Mouse (Mus musculus) c-Kit-positive CD71-positive TER-119-negative erythroid progenitor cells, embryonic 14.5 days (primary cell): Measurements from ENCODE around the gene Spns3.

Experiments used
- DNase-seq: peaks from one replicate; pipeline ENCODE4 v3.0.0-alpha.2; 2013; ENCODE audit warnings: low read depth

The Spns3 gene

DNA sequence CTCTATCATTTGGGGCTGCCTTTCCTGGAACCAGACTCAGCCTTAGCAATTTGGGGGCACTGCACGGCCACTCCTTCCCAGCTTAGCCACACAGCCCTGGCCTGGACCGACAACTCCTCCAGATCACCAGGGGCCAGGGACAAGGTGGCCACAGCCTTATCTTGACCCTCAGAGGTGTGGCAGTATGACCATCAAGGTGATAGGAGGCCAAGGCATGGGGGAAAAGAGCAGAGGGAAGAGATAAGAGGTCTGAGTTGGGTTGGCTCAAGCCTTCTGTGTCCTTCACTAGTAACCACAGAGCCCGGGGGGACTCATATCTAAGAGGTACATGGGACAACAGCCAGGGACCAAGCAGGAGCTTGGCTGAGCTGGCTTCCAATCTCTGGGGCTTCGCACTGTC lies 68.4 kb downstream of the Spns3 start:
- no peak for DNase-seq

DNA sequence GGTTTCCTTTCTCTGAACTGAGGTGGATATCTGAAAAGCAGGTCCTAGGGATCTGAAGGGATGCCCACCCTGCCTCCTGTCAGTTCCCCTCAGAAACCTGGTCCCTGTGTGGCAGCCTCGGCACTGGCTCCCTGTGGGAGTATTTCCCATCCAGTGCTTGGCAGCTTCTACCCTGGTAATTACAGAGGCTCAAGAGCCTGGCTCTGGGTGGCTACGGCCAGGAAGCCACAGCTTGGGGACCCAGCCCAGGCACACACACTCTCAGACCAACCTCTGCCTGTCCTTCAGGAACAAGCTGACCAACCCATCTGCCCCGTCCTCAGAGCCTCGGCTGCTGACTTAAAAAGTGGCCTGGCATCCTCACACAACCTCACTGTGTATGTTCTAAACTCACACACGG lies 69.0 kb downstream of the Spns3 start:
- no peak for DNase-seq

DNA sequence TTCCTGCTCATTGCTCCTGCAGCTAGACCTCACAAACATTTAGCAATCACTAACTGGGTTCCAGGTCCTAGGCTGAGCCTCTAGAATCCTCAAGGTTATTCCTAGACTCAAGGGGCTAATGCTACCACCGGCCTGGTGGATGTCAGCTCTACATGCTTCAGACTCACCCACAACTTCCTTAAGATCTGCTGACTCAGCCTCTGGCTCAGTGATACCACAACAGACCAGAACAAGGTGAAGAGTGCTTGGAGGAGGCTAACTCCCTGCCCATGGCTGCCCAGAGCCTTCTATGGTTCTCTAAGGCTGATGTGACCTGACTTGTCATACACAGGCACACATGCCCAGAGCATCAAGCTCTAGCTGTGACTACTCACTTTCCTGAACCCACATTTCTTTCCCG lies 70.8 kb downstream of the Spns3 start:
- no peak for DNase-seq

DNA sequence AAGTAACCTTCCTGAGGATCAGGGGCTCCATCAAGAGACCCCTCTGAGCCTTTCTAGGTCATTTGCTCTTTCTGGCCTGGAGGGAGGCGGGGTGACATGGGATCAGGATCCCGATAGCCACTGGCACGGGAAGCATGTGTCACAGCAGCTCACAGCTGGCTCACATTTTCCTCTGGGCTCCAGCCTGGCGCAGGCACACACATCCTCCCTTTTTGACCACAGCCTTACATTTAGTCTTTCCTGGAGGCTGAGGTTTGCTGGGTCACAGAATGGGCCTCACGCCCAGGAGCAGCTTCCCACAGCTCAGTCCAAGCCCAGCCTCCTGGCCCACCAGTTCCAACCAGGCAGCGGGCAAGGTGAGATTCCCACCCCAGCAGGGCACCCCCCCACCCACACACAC lies 72.1 kb downstream of the Spns3 start:
- no peak for DNase-seq

DNA sequence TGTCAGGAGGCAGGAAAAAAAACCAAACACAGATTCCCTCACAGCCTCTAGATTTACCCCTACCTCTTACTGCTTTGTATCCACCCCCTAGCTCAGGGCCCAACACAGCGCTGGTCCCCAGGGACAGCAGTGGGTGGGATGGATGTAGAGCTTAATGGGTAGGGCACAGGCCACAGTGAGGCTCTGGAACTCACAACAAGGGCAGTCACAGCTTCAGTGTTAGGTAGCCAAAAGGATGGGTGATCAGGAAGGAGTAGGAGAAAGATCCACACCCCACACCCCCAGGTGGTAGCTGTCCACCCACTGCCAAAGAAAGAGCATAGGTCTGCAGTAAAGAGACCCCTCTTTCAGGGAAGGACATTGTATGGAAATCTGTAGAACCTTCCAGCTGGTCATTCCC lies 72.7 kb downstream of the Spns3 start:
- no peak for DNase-seq

DNA sequence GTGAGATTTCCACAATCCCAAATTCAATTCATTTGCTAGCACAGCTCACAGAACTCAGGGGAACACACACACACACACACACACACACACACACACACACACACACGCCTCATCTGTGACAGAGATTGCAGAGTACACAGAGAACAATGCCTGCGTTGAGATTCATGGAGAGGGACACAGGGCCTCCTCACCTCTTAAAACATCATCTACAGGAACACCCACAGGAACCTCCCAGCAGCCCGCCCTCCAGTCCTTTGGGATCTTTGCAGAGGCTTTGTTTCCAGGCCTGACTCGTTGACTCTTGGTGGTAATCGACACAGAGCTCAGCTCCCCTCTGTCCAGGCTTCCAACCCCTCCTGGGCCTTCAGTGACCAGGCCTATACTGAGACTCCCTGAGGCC lies 73.1 kb downstream of the Spns3 start:
- no peak for DNase-seq

DNA sequence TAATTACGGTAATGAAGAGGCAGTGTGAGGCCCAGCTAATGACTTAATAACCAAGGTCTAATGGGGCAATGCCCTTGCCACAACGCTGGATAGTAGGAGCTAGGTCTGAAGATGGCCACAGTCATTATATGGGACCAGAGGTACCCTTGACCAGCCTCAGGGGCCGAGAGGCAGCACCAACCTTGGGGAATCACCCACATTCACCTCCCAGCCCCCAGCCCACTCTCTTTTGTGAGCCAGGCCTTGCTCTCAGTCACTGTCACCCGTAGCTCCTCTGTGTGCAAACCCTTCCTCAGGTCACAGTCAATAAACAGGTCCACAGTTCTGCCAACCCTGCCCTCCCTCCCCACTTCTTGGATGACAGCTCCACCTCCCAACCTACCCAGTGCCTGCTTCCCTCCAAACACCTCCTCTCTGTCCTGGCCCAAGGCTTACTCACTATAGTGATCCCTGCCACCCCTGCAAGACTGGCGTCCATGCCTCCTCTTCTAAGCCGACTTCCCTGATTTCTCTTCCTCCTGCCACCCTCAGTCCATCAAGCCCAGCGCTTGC lies 74.2 kb downstream of the Spns3 start:
- DNase-seq: no peak

DNA sequence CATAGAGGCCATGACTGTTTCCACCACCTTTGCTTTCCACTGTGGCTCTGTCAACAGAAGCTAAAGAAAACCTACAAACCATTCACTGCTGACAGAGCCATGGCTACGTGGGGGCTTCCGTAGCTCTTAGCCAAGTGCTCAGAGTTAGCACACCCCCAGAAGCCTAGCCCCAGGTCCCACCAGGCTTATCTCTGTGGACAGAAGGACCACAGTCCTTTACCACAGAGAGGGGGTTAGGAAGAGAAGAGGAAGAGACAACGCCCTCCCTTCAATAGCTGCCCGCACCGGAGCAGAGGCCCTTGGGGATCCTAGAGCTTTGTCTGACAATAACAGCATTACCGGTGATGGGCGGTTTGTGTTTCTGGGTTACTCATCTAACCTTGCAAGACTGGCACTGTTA lies 74.9 kb downstream of the Spns3 start:
- DNase-seq: no peak

DNA sequence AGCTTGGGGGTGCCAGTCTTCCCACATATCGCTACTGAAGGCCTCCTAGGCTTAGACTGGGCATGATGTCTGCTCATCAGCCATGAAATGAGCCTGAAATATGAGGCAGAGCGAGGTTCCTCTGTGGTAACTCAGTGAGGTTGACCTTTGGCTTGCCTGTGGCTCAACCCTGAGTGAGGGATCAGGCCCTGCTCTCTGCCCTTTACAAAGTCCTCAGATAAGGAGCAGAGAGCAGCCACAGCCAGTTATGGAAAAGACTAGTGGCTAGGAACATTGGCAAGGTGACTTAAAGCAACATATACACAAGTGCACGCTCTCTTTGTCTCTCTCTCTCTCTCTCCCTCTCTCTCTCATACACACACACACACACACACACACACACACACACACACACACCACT lies 75.4 kb downstream of the Spns3 start:
- DNase-seq: no peak

DNA sequence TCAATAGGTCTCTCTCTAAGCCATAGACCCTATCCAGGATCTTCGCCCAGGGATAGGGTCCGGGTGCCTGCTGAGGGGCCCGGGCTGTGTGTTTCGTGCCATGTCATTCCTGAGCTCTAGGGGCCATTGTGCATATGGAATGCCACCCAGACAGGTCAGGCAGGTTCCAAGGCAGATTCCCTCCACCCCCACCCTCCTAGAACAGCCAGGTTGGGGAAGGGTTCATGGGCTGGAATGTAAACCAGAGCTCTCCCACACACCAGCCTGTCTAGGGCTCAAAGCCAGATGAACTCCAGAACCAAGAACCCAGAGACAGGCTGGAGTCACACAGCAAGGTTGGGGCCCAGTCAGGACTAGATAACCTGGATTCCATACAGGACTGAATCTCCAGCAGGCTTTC lies 76.8 kb downstream of the Spns3 start:
- no peak for DNase-seq

DNA sequence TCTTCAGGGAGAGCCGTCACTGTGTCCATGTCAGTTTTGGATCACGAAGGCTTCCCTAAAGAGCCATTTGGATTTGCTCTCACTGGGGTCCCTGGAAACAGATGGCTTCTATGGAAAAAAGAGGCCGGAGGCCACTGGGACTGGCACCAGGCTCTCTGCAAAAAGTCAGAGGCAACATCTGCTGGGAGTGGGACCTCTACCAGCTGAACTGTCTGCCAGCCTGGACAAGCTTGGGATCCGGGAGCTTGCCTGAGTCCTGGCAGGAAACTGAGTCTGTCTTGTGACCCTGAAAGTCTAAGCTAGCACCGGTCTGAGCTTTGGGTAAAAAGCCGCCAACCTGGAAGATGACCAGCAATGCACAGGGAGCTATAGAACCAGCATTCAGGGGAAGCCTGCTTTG lies 78.9 kb downstream of the Spns3 start:
- DNase-seq: no peak

DNA sequence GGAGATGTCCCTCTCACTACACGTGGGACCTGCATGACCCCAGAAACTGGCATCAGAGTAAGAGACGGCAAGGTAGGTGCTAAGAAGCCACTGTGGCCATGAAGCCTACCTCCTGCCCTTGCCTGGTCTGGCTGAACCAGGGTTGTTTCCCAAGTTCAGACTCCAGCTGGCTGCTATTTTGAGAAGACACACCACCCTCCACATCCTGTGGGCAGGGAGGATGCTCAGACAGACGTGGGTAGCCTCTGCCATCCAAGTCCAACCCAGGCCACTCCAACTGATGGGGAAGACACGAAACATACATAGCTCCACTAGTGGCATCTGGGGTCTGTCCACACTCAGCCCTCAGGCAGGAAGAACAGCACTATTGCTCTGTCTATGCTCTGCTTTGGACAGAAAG lies 80.3 kb downstream of the Spns3 start:
- no peak for DNase-seq

DNA sequence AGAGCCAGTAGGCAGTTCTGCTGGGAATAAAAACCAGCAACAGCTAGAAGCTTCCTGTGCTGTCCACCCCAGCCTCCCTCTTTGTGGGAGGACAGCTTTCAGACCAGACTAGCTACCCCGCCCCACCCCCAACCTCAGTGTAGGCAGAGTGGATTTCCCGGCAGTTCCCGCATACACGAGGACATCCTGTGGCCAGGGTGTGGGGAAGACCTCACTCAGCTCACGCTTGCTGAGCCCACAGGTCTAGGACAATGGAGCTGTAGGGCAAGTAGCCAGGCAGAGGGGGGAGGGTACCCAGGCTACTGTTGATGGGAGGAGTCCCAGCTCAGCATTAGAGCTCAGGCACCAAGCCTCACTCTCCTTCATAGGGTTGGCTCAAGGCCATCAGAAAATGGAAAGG lies 81.1 kb downstream of the Spns3 start:
- no peak for DNase-seq

DNA sequence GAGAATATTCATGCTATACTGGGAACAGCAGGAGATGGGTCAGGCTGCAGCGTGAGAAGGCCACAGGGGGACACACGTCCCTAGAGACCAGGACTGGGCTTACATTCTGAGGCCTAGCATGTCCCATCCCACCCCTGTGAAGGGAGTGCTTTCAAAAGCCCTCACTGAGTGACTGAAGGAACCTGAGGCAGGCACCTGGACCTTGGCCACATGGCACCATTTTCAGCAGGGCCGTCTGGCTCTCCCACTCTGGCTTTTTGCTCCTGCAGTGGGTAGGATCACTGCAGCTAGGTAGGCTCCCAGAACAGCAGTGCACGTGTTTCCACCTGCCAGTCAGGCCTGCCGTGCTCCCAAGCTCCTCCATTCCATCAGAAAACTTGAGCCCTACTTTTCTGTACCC lies 81.8 kb downstream of the Spns3 start:
- DNase-seq: no peak

DNA sequence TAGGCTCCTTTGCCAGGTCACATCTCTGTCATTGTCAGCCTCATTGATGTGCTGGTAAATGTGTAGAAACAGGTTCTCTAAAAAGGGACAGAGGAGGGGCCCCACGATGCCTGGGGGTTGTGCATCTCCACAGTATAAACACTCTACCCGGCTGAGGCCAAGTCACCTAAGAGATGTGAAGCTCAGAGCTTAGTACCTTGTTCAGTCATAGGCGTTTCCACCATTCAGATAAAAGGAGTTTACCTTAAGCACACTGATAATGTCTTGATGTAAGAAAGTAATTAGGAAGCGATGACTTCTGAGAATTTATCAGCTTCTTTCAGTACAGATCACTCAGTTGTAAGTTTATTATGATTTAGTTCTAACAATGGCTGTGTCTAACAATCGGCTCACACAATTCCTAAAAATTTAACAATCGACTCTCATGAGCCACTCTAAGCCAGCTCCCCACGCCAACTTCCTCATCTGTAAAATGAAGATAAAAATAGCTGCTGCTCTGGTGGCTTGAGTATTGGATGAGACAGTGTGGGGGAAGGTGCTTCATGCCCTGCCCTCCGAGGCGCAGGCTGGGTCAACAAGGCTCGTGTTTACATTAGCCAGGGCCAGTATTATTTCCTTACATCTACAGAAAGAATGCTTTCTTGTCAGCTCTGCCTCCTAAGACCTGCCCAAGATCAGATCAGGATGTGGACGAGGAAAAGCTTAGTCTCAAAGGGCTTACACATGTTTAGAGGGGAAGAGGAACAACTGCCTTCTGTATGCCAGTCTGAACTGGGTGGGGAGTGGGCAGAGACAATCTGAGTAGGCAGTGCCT lies 83.4 kb downstream of the Spns3 start:
- peak; percentile 52 for DNase-seq

DNA sequence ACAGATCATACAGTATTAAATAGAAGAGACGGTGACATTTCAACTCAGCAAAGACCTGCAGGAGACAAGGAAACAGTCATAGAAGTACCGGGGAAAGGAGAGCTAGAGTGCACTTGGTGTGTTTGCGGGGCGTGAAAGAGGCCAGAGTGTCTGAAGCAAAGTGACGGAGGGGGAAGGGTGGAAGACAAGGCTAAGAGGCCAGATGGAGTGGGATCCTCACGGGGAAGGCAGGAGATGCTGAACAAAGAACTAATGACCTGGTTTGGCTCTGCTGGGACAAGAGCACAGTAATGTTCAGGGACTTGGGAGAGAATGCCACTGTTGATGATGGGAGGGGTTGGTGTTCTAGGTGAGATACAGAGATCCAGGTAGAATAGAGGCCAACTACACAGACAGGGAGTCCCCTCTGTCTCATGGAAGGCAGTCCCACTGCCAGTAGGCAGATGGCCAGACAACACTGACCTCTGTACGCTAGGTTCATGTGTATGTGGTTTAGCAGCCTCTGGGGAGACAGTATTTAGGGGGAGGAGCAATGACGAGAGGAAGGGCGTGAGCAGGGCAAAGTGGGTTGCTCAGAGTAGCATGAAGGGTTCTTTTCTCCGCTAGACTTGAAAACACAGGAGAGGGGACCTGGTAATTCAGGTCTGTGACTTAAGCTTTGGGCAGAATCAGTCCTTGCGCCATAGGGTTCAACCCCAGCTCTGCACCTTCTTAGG lies 84.2 kb downstream of the Spns3 start:
- DNase-seq: no peak

DNA sequence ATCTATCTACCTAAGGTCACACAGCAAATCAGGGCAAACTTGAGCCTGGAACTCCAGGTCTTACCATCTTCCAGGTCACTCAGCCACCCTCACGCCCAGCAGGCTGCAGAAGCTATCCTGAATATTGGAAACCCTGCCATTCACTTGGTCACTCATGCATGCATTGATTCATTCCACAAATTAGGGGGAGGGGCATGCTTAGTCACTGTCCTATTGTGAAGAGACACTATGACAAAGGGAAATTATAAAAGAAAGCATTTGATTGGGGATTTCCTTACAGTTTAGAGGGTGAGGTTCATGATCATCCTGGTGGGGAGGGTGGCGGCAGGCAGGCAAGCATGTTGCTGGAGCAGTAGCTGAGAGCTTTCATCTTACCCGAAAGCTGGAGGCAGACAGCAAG lies 85.5 kb downstream of the Spns3 start:
- DNase-seq: no peak

DNA sequence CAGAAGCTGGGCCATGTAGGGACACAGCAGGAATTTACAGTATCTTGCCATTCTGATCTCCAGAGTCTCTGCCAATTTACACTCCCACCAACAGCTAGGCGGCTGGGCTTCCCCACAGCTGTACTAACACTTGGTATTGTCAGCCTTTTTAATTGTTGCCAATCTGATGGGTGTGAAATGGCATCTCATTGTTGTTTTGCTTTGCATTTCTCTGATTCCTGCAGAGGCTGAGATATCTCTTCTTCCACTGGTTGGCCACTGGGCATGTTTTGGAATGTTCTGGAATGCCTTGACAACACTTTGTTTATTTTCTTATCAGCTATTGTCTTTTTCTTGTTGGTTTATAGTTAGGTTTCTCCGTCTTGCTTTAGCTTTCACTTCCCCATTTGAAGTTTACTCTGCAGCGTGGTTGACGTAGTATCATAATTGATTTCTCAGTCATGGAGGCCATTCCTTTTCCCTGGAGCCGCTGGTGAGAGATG lies 88.8 kb downstream of the Spns3 start:
- DNase-seq: no peak

DNA sequence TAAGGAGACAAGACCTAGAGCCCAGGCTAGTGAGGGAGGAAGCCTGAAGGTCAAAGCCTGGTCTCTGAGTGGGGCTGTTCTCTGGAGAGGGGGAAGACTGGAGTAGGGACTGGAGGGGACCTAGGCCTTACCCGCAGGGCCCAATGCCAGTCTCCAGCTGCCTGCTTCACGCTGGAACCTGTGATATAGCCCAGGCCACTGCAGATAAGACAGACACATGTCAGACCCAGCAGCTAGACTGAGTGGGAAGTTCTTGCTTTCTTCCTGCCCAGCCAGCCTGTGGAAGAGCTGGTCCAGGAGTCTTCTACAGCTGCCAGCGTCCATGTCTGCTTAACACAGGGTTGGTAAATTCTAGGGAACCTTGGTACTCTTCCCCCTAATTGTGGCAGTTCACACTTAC lies 91.8 kb downstream of the Spns3 start:
- DNase-seq: no peak

DNA sequence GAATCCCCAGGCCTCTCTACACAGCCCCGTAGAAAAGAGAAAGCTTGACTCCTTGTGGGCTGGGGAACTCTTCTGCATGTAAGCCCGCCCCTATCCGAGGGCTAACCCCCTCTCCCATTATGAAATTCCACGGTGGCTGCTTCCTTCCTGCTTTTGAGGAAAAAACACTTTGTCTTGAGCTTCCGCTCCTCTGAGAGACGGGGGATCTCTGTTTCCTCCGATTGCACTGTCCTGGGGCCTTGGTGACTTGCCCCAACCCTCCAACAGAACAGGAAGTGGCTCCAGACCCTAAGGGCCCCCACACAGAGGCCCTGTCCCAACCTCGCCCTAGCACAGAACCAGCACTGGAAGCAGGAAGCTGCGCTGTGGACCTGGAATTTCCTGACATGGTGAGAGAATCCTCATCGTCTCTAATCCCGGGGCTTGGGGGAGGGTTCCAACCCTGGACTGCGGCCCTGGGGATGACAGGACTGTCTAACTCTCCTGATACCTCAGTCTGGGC lies 92.3 kb downstream of the Spns3 start:
- DNase-seq: no peak

DNA sequence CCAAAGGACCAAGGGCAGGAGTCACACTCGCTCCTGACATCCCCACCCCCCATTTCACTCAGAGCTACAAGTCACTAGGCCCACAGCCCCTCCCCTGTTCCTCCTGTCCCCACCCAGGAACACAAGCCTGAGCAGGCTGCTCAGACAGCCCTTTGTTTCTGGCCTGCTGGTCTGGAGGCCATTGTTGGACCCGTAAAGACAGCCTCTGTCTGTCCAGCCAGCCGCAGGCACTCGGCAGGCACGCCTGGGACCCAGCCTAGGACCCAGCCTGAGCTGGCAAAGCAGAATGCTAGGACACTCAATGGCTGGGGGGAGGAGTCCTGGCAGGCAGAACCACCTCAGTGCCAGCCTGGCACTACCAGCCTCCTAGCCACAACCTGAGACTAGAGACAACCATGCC lies 94.6 kb downstream of the Spns3 start:
- no peak for DNase-seq

DNA sequence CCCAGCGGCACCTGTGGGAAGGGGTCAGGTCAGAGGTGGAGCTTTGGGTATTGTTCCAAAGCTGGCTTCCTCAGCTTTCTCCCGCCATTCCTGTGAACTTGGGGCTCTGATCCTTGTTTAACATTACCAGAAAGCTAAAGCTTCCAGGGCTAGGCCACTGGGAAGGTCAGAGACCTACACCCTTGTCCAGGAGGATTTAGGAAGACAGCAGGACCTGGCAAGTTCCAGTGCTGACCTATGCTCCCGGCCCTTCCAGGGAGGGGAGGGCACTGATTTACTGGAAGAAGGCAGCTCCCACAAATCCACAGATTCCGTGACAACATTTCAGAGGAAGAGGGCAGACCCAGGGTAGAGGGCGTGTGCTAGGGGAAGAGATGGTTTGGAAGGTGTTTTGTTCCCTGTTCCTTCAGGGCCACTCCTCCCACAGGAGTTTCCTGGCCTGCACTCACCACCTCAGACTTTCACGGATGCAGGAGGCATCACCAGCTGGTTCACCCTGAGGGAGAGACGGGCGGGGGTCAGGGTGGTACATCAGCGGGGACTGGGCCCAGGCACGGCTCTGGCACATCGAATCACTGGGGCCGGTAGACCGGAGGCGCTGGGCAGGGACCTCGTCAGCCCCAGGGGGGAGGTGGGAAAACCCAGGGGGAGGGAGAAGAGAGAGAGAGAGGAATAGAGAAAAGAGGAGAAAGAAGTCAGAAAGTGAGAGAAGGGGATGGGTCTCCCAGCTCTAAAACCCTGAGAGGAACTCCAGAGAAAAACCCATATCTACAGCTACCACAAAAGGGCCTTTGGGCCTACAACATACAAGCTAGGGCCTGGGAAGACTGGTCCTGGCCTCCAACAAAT lies 97.0 kb downstream of the Spns3 start:
- no peak for DNase-seq
